Mouse (Mus musculus) embryonic facial prominence, embryonic 14.5 days (tissue): Measurements from ENCODE around the gene Cnnm3. TPM values are rescaled to one million over a fixed set of nuclear protein-coding genes. Genes with fewer than 3 reads are reported as not detected.

Experiments used
- ATAC-seq: fragments of 200-750 bp; cut with Nextera tagmentation; 2 replicates; pipeline ENCODE4 v1.8.0; 2017; ENCODE audit warnings: low read depth, moderate number of reproducible peaks, moderate TSS enrichment
- DNase-seq: peaks from one replicate; pipeline ENCODE4 v3.0.0-alpha.2; 2015; ENCODE audit warnings: low spot score
- H3K27ac ChIP-seq: fragments of 300-500 bp; sonication (generic); replicated peaks from 2 replicates; pipeline ENCODE4 v1.5.1; 2014; ENCODE audit warnings: low read depth, mild to moderate bottlenecking, low read length, moderate library complexity
- H3K27me3 ChIP-seq: fragments of 300-500 bp; sonication (generic); replicated peaks from 2 replicates; pipeline ENCODE4 v1.6.1; 2014; ENCODE audit warnings: low read length; ENCODE audit not compliant: control insufficient read depth, insufficient read depth
- H3K36me3 ChIP-seq: fragments of 300-500 bp; sonication (generic); 2 replicates; pipeline ENCODE4 v1.6.1; 2014; ENCODE audit warnings: low read length, mixed read lengths; ENCODE audit not compliant: control insufficient read depth, insufficient read depth
- H3K4me1 ChIP-seq: fragments of 300-500 bp; sonication (generic); 2 replicates; pipeline ENCODE4 v1.6.1; 2014; ENCODE audit warnings: antibody characterized with exemption, low read length; ENCODE audit not compliant: control insufficient read depth, insufficient read depth
- H3K4me2 ChIP-seq: fragments of 300-500 bp; sonication (generic); 2 replicates; pipeline ENCODE4 v1.6.1; 2014; ENCODE audit warnings: low read depth, mild to moderate bottlenecking, low read length, moderate library complexity, mixed read lengths
- H3K4me3 ChIP-seq: fragments of 300-500 bp; sonication (generic); 2 replicates; pipeline ENCODE4 v1.5.1; 2014; ENCODE audit warnings: low read depth, mild to moderate bottlenecking, low read length
- H3K9ac ChIP-seq: fragments of 300-500 bp; sonication (generic); 2 replicates; pipeline ENCODE4 v1.6.1; 2014; ENCODE audit warnings: low read depth, mild to moderate bottlenecking, low read length, moderate library complexity, mixed read lengths
- H3K9me3 ChIP-seq: fragments of 300-500 bp; sonication (generic); 2 replicates; pipeline ENCODE4 v1.6.1; 2016; ENCODE audit warnings: low read length; ENCODE audit not compliant: control insufficient read depth
- WGBS: fragments of 180-500 bp; shearing (Covaris S2); extraction: QIAGEN DNeasy Blood & Tissue Kit; methylation state at CpG from one replicate; pipeline ENCODE4 v1.1.7; 2014; 5-methylcytosine and 5-hydroxymethylcytosine counted together
- polyA plus RNA-seq: library from polyadenylated mRNA; unstranded; fragments of >200 nt; fragmentation: Nextera tagmentation; extraction: Ambion mirVana; gene quantifications from 2 replicates; pipeline ENCODE4 v1.2.1, GENCODE M21; 2014

The Cnnm3 gene
- polyA plus RNA-seq, 1 experiment from 2014 or later = 5.1 TPM

DNA sequence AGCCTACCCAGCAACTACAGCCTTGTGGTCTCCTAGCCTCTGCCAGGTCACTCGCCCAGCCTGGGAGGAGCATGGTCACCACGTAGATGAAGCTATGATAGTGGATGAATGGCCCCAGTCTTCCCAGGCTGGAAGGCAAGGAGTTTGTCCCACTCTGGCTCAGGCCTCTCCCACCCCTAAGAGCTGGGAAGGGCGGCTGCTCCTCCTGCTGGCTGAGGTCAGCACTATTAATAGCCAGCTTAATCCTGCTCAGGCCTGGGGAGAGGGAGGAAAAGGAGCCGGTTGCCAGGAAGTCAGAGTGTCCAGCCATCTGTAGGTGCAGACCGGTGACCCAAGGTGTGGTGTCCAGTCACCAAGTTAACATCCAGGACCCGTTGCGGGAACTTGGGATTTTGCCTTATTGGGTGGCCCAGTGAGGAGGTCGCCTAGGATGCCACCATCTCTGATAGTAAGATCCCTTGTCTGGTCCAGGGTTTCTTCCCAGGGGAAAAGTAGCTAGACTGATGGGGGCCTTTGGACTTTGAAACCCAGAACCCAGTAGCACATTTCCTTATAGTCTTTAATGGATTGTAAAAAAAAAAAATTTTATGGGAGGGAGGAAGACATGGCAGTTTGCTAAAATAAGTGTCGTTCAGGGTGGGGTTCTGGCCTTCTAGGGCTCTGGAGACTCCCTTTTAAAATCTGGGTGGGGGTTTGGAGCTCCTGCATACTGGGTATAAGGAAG, 19.1 kb upstream of the Cnnm3 start:
- no peak overlapping the region for H3K4me3 ChIP-seq
- no peaks in the 10 kb centered on the region for H3K36me3 ChIP-seq
- ATAC-seq (peak; percentile 83), DNase-seq (peak; percentile 68)
- no peaks in the 10 kb centered on the region for H3K27me3 ChIP-seq
- H3K4me2 ChIP-seq = no peak overlapping the region
- peaks cover 7% of the 10 kb centered on the region; the same call in 1 of the 2 replicates for H3K4me1 ChIP-seq
- H3K9me3 ChIP-seq = no peaks in the 10 kb centered on the region
- no peak overlapping the region for H3K9ac ChIP-seq
- no peak overlapping the region for H3K27ac ChIP-seq
- WGBS = 39% methylated on average over 9 of the region's 9 CpGs

GRCm38 (mm10) chr1:36493299-36493698, 18.4 kb upstream of the Cnnm3 start:
- Histone ChIP-seq H3K27ac (no peak overlapping the region), H3K4me3 (no peak overlapping the region), H3K9me3 (no peaks in the 10 kb centered on the region), H3K9ac (no peak overlapping the region), H3K4me2 (no peak overlapping the region), H3K4me1 (peaks cover 7% of the 10 kb centered on the region; the same call in 1 of the 2 replicates), H3K36me3 (no peaks in the 10 kb centered on the region), H3K27me3 (no peaks in the 10 kb centered on the region)
- 43% methylated on average over 6 of the region's 6 CpGs for WGBS
- DNase-seq (no peak), ATAC-seq (no peak)

DNA sequence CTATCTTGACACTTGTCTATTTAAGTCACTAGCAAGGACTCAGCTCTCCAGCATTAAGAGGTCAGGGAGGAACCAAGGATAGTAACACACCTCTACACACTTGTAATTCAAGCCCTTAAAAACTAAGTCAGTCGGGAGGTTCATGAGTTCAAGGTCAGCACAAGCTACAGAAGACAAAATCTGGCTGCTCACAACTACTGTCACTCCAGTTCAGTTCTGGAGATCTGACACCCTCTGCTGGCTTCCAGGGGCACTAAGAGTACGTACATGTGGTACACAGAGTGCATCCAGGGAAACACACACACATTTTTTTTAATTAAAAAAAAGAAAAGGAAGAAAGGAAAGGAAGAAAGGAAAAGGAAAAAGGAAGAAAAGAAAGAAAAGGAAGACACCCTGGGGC, 14.9 kb upstream of the Cnnm3 start:
- 30% methylated on average over 2 of the region's 2 CpGs for WGBS
- no peak overlapping the region for H3K27ac ChIP-seq
- H3K9ac ChIP-seq = no peak overlapping the region
- DNase-seq (peak; percentile 31), ATAC-seq (no peak)
- H3K27me3 ChIP-seq = no peaks in the 10 kb centered on the region
- H3K4me3 ChIP-seq = no peak overlapping the region
- peaks cover 14% of the 10 kb centered on the region for H3K36me3 ChIP-seq
- no peaks in the 10 kb centered on the region for H3K9me3 ChIP-seq
- no peak overlapping the region for H3K4me2 ChIP-seq
- H3K4me1 ChIP-seq = peaks cover 7% of the 10 kb centered on the region; the same call in 1 of the 2 replicates

DNA sequence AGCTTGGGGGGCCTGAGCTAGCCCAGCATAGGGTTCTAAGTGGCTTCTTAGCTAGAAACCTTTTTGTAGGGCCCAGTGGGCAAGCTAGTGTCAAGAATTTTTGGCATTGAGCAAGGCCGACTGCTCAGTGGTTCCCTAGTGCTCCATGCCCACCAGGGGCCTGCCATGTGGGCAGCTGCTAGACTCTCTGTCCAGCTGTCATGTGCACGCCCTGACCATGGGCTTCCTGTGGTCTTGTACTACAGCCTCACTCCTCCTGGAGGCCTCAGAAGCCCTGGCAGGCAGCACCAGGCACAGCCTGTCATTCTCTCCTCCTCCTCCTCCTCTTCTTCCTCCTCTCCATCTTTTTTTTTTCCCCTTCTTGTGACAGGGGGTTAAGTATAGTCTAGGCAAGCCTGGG, 14.4 kb upstream of the Cnnm3 start:
- H3K27me3 ChIP-seq = no peaks in the 10 kb centered on the region
- no peak overlapping the region for H3K4me2 ChIP-seq
- peaks cover 14% of the 10 kb centered on the region for H3K36me3 ChIP-seq
- H3K27ac ChIP-seq = no peak overlapping the region
- 85% methylated on average over 2 of the region's 2 CpGs for WGBS
- no peak for DNase-seq
- no peaks in the 10 kb centered on the region for H3K9me3 ChIP-seq
- no peak overlapping the region for H3K4me3 ChIP-seq
- no peak overlapping the region; the same call in 1 of the 2 replicates for H3K9ac ChIP-seq
- peaks cover 7% of the 10 kb centered on the region; the same call in 1 of the 2 replicates for H3K4me1 ChIP-seq
- ATAC-seq = no peak

- Histone ChIP-seq H3K4me3 (no peak overlapping the region), H3K36me3 (peaks cover 25% of the 10 kb centered on the region), H3K9me3 (no peaks in the 10 kb centered on the region), H3K27me3 (no peaks in the 10 kb centered on the region), H3K9ac (no peak overlapping the region), H3K4me1 (no peaks in the 10 kb centered on the region), H3K4me2 (no peak overlapping the region), H3K27ac (no peak overlapping the region)
- peak; percentile 58 for ATAC-seq
- 14% methylated on average over 2 of the region's 3 CpGs for WGBS
- peak; percentile 59 for DNase-seq
These were observed 10.4 kb upstream of the Cnnm3 start for GRCm38 (mm10) chr1:36501261-36501660.

DNA sequence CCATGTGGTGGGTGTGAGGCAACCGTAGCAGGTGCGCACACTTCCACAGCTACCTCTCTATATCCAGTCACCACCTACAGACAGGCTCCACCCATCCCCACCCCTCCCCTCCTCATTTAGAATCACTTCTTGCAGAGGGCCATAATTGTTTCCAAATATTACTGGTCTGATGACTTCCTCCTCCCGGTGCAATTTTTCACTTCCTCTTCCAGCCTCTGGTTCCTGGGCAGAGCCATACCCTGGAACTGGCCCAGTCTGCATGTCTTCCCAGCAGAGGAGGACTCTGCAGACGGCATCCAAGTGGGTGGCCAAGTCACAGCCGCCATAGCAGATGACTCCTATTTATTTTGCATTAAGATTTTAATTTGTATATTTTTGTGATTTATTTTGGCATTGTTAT, 3.4 kb upstream of the Cnnm3 start:
- Histone ChIP-seq H3K4me2 (no peak overlapping the region), H3K27me3 (no peaks in the 10 kb centered on the region), H3K9ac (no peak overlapping the region), H3K4me3 (no peak overlapping the region), H3K36me3 (peaks cover 15% of the 10 kb centered on the region; the same call in 1 of the 2 replicates), H3K9me3 (no peaks in the 10 kb centered on the region), H3K27ac (no peak overlapping the region), H3K4me1 (peaks cover 3% of the 10 kb centered on the region)
- no peak for ATAC-seq
- 67% methylated on average over 5 of the region's 5 CpGs for WGBS
- no peak for DNase-seq

- peak overlapping the region; percentile 64 for H3K4me2 ChIP-seq
- DNase-seq (peak; percentile 56), ATAC-seq (peak; percentile 71)
- no peaks in the 10 kb centered on the region for H3K27me3 ChIP-seq
- H3K27ac ChIP-seq = peak overlapping the region; percentile 98
- 0% methylated on average over 8 of the region's 126 CpGs for WGBS
- H3K4me1 ChIP-seq = peaks cover 17% of the 10 kb centered on the region
- H3K4me3 ChIP-seq = peak overlapping the region; percentile 96
- peaks cover 22% of the 10 kb centered on the region; the same call in 1 of the 2 replicates for H3K36me3 ChIP-seq
- peak overlapping the region; percentile 85 for H3K9ac ChIP-seq
- no peaks in the 10 kb centered on the region for H3K9me3 ChIP-seq
These were observed 660 bp downstream of the Cnnm3 start for GRCm38 (mm10) chr1:36512089-36512965.

- Histone ChIP-seq H3K4me3 (peak overlapping the region; percentile 96), H3K27me3 (no peaks in the 10 kb centered on the region), H3K4me2 (peak overlapping the region; percentile 64), H3K4me1 (peaks cover 17% of the 10 kb centered on the region), H3K9ac (peak overlapping the region; percentile 85), H3K36me3 (peaks cover 23% of the 10 kb centered on the region; the same call in 1 of the 2 replicates), H3K9me3 (no peaks in the 10 kb centered on the region), H3K27ac (peak overlapping the region; percentile 98; the same call in 1 of the 2 replicates)
- ATAC-seq = no peak
- no peak for DNase-seq
- 2% methylated on average over 16 of the region's 16 CpGs for WGBS
These were observed 1.3 kb downstream of the Cnnm3 start for GRCm38 (mm10) chr1:36512966-36513280.
